Mouse (Mus musculus) heart, postnatal 0 days (tissue): ENCODE measurements around the gene Tgfbr1.

Experiments used
- CTCF ChIP-seq: IDR thresholded peaks from 2 replicates; pipeline ENCODE4 v1.5.1; 2016; ENCODE audit warnings: antibody characterized with exemption, control low read depth, low read depth
- EP300 ChIP-seq: IDR thresholded peaks from 2 replicates; pipeline ENCODE4 v1.6.1; 2016; ENCODE audit warnings: antibody characterized with exemption, low read depth

DNA sequence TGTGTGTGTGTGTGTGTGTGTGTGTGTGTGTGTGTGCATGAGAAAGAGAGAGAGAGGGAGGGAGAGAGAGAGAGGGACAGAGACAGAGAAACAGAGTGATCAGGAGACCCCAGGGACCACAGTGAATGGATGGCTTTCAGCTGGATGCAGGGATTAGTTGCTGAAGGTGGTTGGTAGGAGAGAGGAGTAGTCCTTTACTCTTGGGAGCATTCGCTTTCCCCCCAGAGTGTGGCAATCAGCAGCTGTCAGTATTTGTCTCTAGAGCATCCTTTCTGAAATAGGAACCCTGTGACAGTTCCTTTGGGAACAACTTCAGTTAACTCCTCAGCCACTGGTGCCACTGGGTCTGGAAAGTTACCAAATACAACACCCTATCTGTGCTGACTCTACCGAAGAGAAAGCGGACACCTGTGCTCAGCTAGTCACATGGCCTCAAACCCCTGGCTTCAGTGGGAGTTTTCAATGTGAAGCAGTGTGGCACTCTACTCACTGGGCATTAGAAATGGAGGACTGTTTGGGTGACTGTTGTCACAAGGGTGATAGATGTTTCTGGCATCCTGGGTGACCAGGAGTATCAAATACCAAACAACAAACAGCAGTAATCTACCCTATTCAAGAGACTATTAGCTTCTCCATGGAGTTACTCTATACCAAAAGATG is 16.0 kb upstream of the Tgfbr1 start:
- no peak for TF ChIP-seq EP300
- TF ChIP-seq CTCF = no peak
